Mouse (Mus musculus) T-helper 1 cell (primary cell): ENCODE data around the gene Ube2q1.

Source experiments
- in situ Hi-C: fragments of 300-600 bp; cut with MboI, MseI; formaldehyde crosslinking; loops from one replicate; pipeline ENCODE4 v1.15.1; 2025; ENCODE audit warnings: high pct_unique_total_duplicates

Ube2q1 gene

DNA sequence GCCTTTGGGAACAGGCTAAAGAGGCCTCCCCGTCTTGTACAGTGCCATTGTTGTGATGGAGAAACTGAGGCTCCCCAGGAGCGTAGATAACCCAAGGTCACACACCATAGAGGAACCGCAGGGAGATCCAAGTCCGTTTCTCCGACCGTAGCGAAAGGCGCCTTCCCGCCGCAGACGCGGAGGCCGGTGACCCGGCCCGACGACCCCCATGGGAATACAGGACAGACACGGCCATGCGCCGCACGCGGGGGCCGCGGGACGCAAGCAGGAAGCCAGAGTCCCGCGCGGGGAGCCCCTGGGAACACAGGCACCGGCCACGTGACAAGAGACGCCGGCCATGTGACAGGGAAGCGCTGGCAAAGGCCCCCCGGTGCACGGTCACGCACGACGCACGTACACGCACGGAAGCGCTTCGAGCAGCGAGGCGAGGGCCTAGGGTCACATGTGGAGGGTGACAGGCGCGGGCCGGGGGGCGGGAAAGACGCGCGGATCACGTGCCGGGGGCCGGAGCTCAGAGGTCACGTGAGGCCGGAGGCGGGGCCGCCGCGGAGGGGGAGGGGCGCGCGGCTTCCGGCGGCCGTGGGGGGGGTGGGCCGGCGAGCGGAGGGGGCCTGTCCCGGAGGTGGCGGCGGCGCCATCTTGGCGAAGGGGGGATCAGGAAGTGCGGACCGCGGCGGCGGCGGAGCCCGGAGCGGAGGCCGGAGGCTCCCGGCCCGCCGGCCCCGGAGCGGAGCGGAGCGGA, at the start of gene Ube2q1:
Gene Ube2q1, plus strand, starts transcription at position 649 of the 742 bp plus-strand sequence.
- in situ Hi-C loops: no loop called here

DNA sequence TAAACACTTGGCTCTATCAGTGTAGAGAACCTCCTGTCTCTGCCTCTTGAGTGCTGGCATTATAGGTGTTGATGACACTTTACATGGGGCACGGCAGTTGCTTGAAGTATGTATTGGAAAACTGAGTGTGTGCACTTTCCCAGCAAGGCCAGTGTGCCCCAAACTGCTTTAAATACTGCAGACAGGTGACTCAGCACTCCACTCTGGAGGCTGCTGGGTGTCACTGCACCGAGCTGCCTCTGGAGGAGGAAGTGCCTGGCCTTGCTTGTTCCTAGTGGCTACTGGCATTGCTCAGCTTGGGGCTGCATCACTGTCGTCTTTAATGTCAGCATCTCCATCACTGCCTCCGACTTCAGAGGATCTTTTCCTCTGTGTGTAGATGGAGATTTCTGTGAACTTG, 46.4 kb upstream of the Ube2q1 start:
- in situ Hi-C loops: no loop called here

DNA sequence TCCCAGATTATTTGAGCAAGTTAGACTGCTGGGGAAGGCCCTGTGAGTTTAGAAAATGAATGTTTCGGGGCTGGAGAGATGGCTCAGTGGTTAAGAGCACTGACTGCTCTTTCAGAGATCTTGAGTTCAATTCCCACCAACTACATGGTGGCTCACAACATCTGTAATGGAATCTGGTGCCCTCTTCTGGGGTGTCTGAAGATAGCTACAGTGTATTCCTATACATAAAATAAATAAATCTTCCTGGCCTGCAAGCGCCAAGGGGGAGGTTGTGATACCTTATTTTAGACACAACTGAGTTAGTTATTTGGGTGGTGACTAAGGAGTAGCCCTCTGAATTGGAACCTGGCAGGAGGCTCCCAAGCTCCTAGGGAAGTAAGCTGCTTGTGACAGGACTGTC, 44.6 kb upstream of the Ube2q1 start:
- in situ Hi-C loops: no loop called here

DNA sequence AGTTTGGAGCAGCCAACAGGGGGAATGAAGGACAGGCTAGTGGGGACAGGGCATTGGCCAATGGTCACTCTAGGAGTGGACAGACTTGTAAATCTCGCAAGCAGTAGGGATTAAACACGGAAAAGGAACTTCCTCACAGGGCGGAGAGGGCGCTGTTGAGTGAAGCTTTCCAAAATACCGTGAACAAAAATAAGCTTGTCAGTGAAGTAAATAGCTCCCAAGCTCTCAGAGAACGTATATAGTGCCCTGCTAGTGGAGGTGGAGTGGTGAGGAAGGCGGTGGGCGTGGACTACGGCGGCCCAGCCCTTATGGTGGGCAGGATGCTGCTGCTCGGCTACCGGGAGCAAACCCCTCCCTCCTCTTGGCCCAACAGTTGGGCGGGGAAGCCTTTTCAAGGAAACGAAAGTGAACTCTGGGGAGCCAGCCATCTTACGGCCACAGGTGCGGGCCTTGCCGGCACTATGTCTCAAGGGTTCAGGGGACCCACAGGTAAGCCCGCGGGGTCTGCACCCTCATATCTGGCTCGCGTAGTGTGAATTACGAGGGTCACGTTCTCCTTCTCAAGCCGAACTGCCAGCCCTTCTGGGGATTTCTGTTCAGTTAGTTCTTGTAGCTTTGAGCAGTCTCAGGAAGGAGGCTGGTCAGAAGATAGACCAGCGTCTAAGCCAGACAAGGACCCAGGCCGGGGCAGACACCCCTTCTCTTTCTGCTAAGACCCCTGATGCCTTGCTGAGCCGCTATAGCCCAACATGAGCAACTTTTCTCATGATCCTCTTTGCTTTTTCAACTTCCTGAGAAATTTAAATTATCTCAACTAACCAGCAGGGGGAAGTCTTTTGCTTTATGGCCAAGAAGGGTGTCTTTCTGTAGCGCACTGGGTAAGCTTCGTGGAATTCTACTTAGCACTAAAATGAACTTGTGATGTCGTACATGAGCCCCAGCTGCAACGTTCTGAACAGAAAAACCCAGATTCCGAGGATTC, 42.8 kb upstream of the Ube2q1 start:
- in situ Hi-C loops: no loop called here

DNA sequence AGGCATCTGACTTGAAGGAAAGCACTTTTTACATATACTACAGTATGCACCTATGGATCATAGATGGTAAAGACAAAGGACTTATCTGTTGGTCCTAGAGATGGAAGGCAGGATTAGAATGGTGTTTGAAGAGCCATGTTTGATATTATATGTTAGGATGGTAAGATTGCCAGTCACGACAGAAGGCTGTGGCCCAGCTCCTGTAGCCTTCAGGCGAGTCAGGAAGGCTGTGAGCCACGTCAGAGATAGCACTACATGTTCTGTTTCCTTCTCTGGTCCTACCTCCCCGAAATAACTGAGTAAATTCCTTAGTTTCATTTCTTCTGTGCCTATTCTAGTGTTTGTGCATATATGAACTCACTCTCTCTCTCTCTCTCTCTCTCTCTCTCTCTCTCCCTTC, 41.3 kb upstream of the Ube2q1 start:
- in situ Hi-C loops: no loop called here

DNA sequence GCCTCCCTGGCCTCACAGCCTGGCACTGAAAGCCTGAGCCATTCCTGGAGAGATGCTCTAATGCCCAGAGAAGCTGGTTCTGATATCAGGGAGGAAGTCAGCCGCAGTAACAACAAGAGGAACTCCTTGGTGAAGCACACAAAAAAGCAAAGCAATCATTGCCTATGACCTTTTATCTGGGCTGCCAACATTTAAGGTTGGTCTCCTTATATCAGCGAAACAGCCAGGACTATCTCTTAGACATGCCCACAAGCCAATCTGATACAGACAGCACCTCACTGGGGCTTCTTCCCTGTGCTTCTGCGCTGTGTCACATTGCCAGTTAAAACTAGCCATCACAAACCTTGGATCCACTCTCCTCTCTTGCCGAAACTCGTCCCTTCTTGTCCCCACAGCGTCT, 34.9 kb upstream of the Ube2q1 start:
- in situ Hi-C loops: no loop called here

DNA sequence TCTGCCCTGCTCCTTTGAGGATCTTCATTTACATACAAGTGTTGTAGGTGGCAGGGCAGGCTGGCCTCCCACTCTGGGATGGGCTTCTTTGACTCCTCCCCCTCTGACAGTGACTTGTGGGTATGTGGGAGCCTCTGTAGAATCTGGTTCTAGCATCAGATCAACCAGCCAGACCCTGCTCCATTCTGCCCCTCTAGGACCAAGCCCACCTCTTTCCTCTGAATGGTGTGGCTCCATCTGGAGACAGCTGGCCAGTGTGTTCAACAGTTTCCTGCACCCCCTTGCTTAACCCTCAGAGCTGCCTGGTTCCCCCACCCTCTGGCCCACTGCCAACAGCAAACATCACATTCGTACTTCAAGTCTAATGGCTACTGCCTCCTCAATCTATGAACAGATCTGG, 21.1 kb upstream of the Ube2q1 start:
- in situ Hi-C loops: no loop called here

DNA sequence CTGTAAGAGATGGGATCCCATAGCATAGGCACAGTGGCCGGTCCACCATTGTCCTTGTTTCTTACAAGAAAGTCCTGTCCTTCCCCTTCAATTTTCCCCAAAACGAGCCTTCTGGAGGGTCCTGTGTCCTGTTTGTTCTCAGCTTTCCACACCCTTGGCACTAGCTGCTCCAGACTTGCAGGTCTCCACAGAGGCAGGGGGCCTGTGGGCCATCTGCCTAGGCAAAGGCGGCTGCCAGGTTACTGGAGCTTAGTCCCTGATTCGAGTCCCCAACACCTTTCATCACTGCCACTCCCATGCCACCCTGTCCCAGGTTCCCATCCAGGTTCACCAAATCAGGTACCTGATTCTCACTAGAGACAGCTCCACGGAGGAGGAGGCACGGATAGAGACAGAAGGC, 18.1 kb upstream of the Ube2q1 start:
- in situ Hi-C loops: no loop called here

DNA sequence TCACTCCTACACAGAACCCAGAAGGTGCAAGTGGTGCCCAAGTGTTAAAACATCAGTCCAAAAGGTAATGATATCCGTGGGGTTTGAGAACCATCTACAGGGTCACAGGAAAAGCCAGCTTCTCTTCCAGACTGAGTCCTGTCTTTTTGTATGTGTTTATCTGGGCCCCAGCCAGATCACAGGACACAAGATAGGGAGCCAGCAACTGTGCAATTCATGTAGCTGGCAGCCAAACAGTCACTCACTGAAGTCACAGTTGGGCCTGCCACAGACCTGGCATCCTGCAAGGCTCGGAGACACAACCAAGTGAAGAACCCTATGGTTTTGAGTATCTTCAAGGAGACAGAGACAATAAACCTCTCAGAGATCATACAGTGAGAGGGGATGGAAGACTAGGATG, 15.6 kb upstream of the Ube2q1 start:
- in situ Hi-C loops: no loop called here

DNA sequence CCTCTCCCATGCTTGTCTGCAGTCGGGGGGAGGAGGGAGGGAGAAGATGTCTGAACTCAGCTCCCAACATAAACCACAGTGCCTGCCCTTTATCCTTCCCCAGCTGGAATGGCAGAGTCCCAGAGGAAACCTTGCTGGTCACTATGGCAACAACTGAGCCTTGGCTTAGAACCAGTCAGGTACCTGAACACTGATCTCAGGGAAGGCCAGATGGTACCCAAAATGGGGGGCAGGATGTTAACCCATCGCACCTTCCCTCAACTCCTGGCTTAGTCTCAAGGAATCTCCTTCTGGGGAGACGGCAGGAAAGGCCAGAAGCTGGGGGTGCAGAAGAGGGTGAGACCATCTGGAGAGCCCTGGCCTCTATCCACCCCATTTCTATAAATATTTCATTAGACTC, 13.6 kb upstream of the Ube2q1 start:
- in situ Hi-C loops: no loop called here

DNA sequence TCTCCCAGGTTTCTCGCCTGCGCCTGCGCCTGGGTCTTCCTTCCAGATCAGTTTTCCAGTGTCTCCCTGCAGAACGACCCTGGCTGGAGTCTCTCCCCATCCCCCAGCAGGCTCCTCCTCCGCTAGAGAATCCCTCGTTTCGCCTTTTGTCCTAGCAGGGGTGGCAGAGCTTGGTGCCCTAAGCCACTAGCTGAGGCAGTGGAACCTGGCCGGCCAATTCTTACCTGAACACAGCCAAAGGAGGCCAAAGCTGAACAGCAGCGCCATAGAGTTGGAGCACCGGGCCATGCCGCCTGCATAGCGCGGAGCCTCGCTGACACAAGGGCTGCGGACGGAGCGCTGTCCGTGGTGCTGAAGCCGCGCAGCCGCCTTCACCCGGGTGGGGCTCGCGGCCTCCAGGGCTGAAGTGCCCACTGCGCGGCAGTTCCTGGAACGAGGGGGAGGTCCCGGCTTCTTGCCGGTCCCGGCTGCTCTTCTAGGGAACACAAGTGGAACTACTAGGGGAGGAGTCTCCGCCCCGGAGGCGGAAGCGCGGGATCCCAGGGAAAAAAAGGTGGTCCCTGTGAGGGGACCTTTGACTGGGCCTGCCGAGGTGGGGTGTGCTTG, 9.2 kb upstream of the Ube2q1 start, which contains the start of gene Chrnb2:
Gene Chrnb2, minus strand, starts transcription at position 514 of the 606 bp plus-strand sequence.
- in situ Hi-C loops: no loop called here

DNA sequence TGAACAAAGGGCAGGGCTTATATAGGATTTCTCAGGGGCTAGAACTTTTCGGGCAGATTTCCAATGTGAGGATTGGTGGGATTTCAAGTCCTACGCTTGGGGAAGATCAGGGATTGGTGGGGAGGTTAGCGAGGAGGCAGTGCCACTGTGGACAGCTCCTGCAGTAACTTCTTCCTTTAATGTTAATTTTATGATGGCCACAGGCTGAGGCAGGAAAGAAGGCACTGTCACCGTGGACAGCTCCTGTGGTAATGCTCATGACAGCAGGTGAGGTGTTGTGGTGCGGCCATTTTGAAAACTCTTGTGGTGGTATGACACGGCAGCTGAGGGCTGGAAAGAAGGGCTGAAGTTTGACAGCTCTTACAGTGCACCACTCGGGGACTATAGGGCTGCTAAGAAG, 3.8 kb upstream of the Ube2q1 start:
- in situ Hi-C loops: no loop called here

DNA sequence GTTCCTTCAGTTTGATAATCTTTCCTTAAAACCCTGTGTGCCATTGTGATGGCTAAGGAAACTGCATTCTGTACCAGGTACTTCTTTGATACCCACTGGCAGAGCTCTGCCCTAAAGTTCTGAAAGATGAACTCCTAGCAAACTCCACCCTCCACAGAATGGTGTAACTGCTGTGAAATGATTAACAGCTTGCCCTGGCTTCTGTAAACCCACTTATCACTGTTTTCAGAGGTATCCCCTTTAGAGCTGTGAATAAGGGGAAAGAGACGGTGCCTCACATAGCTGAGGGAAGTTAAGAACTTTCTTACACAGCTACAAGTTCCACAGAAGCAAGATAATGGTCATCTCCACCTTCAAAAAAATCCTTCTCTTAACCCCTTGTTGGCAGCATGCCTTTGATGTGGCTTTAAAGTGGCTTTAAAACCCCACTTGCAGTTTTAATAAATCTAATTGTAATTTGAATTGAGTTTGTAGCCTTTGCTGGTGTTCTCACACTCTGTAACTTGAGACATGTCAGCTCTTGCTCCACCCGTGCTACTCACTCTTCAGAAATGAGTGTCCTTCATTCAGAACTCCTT, 2.9 kb upstream of the Ube2q1 start:
- in situ Hi-C loops: no loop called here

DNA sequence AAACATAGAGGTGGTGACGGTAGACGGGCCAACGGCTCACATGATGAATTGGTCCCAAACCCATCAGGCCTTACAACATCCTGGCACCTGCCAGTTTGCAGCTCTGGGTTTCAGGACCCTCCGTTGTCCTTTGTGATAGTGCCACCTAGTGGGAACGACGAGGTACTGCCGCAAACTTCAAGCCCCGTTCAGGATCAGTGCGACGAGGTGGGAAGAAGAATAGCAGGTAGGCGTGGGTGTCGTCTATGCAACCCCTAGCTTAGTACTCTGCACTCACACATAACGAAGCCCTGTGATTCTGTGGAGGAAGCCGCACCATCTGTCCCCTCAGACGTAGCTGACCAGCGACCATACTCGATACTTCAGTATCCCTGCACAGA, 838 bp upstream of the Ube2q1 start:
- in situ Hi-C loops: no loop called here

DNA sequence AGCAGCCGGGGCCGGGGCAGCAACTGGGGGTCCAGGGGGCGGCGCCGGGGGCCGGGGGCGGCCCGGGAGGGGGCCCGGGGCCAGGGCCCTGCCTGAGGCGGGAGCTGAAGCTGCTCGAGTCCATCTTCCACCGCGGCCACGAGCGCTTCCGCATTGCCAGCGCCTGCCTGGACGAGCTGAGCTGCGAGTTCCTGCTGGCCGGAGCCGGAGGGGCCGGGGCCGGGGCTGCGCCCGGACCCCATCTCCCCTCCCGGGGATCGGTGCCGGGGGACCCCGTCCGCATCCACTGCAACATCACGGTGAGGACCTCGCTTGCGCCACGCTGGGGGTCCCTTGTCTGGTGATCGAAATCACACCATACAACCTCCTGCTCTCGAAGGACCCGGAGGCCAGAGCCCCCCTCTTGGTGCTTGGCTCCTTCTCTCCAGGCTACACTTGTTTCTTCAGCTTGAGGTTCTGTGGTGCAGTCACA, 360 bp downstream of the Ube2q1 start:
- in situ Hi-C loops: no loop called here

DNA sequence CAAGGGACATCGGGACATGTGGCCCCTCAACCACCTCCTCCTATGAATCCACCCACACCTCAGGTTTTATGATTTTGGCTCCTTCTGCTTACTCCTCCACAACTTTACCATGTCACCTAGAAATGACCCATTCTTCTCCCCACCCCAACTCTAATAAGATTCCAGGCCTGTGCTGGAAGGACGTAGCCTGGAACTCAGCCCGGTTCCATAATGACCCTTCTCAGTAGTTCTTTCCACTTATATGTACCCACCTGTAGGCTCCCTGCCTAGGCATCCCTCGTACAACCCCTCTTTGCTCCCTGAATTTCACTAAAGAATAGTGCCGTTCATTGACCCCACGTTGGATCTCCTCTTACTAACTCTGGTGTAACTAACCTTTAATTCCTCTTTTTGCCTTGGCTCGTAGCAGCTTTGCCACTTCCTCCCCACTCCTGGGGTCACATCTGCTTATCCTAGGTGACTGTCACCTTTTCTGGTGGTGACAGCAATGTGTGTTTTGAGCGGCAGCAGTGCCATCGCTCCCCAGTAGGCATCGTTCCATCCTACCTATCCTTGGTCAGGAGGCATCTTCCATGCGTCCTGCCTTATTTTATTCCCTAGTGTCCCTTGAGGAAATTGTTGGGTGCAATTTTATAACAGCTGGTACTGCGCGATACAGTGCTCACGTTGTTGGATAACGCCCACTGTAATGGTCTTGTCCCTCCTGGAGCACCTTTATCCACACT, 982 bp downstream of the Ube2q1 start:
- in situ Hi-C loops: no loop called here

DNA sequence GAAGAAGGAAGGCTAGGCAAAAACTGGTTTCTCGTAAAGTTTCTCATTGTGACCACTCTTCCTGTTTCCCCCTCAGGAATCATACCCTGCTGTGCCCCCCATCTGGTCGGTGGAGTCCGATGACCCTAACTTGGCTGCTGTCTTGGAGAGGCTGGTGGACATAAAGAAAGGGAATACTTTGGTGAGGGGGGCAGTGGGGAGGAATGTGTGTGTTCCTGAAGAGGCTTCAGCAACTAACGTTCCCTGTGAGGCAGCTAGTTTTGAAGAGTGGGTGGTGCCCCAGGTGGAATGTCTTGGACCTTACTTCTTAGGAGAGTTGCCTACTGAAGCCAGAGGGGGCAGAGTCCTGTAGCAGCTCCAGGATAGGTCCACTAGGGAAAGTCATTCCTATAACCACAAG, 2.6 kb downstream of the Ube2q1 start:
- in situ Hi-C loops: no loop called here

DNA sequence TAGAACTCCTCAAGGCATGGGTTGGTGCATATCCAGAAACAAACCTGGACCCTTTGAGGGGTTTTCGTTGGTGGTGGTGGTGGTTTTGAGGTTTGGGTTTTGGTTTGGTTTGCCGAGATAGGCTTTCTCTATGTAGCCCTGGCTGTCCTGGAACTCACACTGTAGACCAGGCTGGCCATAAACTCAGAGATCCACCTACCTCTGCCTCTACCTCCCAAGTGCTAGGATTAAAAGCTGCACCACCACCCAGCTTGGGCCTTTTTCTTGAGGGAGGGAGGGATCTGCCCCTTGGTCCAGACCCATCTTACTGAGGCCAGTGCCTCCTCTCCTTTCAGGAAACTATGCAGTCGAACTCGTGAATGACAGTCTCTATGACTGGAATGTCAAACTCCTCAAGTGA, 6.7 kb downstream of the Ube2q1 start:
- in situ Hi-C loops: no loop called here

DNA sequence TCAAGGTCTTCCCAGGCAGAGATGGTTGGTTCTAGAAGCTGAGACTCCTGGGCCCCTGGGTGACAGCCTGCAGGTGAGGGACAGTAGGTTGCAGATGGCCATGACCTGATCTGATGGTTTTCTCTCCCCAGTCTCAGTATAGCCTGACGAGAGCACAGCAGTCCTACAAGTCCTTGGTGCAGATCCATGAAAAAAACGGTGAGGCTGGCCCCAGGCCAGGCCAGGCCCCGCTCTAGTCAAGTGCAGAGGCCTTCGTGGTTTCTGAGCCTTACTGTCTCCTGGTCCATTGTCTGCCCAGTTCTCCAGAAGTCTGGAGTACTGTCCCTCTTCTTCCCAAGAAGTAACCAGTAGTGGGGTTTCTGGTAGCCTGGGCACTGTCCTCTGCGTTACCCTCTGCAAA, 8.2 kb downstream of the Ube2q1 start:
- in situ Hi-C loops: no loop called here

DNA sequence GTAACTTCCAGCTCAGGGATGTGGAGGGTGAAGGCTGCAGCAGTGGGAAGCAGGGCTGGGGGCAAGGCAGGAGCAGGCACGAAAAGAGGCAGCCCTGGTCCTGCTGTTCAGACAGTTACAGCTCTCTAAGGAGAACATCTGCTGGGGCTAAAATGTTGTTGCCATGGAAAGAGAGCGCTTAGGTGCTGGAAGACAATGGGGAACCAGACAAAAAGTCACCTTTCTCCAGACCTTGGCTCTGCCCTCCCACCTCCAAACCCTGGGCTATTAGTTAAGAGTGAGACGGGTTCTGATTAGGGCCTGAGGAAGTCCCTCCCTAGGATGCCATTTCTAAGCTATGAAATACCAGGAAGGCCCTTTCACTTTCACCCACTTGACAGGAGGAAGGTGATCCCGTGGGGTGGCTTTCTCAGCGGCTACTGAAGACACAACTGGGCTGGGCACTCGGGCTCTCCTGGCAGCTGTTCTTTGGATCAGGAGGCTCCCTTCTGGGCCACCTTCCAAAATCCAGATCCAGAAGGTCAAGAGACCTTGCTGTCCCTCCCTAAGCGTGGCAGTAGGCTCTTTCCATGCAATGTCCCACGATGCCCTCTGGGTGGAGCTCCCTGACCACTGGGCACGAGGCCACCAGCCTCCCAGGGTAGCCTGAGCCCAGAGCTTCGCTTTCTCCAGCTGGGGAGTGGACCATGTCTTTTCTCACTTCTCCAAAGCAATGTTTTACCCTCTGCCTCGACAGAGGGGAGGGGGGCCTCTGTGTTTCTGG, 11.8 kb downstream of the Ube2q1 start:
- in situ Hi-C loops: loop anchor here (5.0 kb wide), 1 partner anchor 137 kb away; no protein-coding TSS in a partner anchor
